Mouse (Mus musculus) limb, embryonic 14.5 days (tissue): ENCODE measurements around the gene Sun3. TPM values are rescaled to one million over a fixed set of nuclear protein-coding genes. Genes with fewer than 3 reads are reported as not detected.

ENCODE experiments used
- ATAC-seq: fragments of 200-750 bp; cut with Nextera tagmentation; 2 replicates; pipeline ENCODE4 v1.8.0; 2017; ENCODE audit warnings: low read depth, moderate number of reproducible peaks, moderate TSS enrichment; ENCODE audit not compliant: low FRiP score
- DNase-seq: peaks from one replicate; pipeline ENCODE4 v3.0.0-alpha.2; 2015; ENCODE audit warnings: low spot score
- H3K27ac ChIP-seq: fragments of 300-500 bp; sonication (generic); replicated peaks from 2 replicates; pipeline ENCODE4 v1.5.1; 2014; ENCODE audit warnings: low read depth, mild to moderate bottlenecking, low read length, moderate library complexity, mixed read lengths
- H3K27me3 ChIP-seq: fragments of 300-500 bp; sonication (generic); 2 replicates; pipeline ENCODE4 v1.6.1; 2014; ENCODE audit warnings: low read length, mixed read lengths; ENCODE audit not compliant: control insufficient read depth, insufficient read depth
- H3K36me3 ChIP-seq: fragments of 300-500 bp; sonication (generic); 2 replicates; pipeline ENCODE4 v1.6.1; 2014; ENCODE audit warnings: mild to moderate bottlenecking, low read length, moderate library complexity, mixed read lengths; ENCODE audit not compliant: control insufficient read depth, insufficient read depth
- H3K4me1 ChIP-seq: fragments of 300-500 bp; sonication (generic); 2 replicates; pipeline ENCODE4 v1.6.1; 2014; ENCODE audit warnings: antibody characterized with exemption, low read length, mixed read lengths; ENCODE audit not compliant: control insufficient read depth, insufficient read depth
- H3K4me2 ChIP-seq: fragments of 300-500 bp; sonication (generic); replicated peaks from 2 replicates; pipeline ENCODE4 v1.6.1; 2014; ENCODE audit warnings: low read depth, mild to moderate bottlenecking, low read length, moderate library complexity; ENCODE audit not compliant: severe bottlenecking
- H3K4me3 ChIP-seq: fragments of 300-500 bp; sonication (generic); replicated peaks from 2 replicates; pipeline ENCODE4 v1.5.1; 2014; ENCODE audit warnings: low read length
- H3K9ac ChIP-seq: fragments of 300-500 bp; sonication (generic); 2 replicates; pipeline ENCODE4 v1.6.1; 2014; ENCODE audit warnings: mild to moderate bottlenecking, low read depth, low read length, moderate library complexity; ENCODE audit not compliant: severe bottlenecking
- H3K9me3 ChIP-seq: fragments of 300-500 bp; sonication (generic); 2 replicates; pipeline ENCODE4 v1.6.1; 2016; ENCODE audit warnings: low read length; ENCODE audit not compliant: control insufficient read depth
- POLR2A ChIP-seq: fragments of 200-500 bp; IDR thresholded peaks from 2 replicates; pipeline ENCODE4 v1.8.0; 2012; ENCODE audit warnings: inconsistent platforms, mild to moderate bottlenecking, moderate library complexity, borderline replicate concordance; ENCODE audit not compliant: insufficient read depth, insufficient read length; ENCODE audit errors: extremely low read depth
- WGBS: fragments of 180-500 bp; shearing (Covaris S2); extraction: QIAGEN DNeasy Blood & Tissue Kit; methylation state at CpG from one replicate; pipeline ENCODE4 v1.1.7; 2014; 5-methylcytosine and 5-hydroxymethylcytosine counted together
- polyA plus RNA-seq, 2 experiments: library from polyadenylated mRNA; depleted of rRNA in 1 of 2; stranded (reverse) in 1 of 2; unstranded in 1 of 2; fragments of >200 nt; fragmentation: Nextera tagmentation in 1 of 2; extraction: Ambion mirVana in 1 of 2; gene quantifications; 2 replicates each; pipeline versions ENCODE4 v1.2.1 to v1.2.3; 2012 to 2014

Sun3 gene
- polyA plus RNA-seq, 2 experiments, result not detected

- Histone ChIP-seq H3K9me3 (no peaks in the 10 kb centered on the region), H3K4me3 (no peak overlapping the region), H3K27me3 (no peaks in the 10 kb centered on the region), H3K36me3 (no peaks in the 10 kb centered on the region), H3K4me1 (peaks cover 6% of the 10 kb centered on the region; the same call in 1 of the 2 replicates), H3K4me2 (no peak overlapping the region), H3K9ac (no peak overlapping the region), H3K27ac (no peak overlapping the region)
- 31% methylated on average over 3 of the region's 3 CpGs for WGBS
- ATAC-seq, result no peak
- TF ChIP-seq POLR2A, result no peak
- DNase-seq, result no peak
Observed at GRCm38 (mm10) chr11:9014740-9015139, 34.1 kb downstream of the Sun3 start.

GRCm38 (mm10) chr11:9011348-9011747 is 37.4 kb downstream of the Sun3 start:
- ATAC-seq (no peak), DNase-seq (peak; percentile 33)
- peak overlapping the region; percentile 54 for H3K4me3 ChIP-seq
- H3K4me1 ChIP-seq, result peaks cover 9% of the 10 kb centered on the region; the same call in 1 of the 2 replicates
- peak overlapping the region; percentile 69 for H3K4me2 ChIP-seq
- H3K9me3 ChIP-seq, result no peaks in the 10 kb centered on the region
- 0% methylated on average over 3 of the region's 3 CpGs for WGBS
- peaks cover 9% of the 10 kb centered on the region for H3K36me3 ChIP-seq
- no peaks in the 10 kb centered on the region for H3K27me3 ChIP-seq
- H3K27ac ChIP-seq, result peak overlapping the region; percentile 92
- no peak for TF ChIP-seq POLR2A
- peak overlapping the region; percentile 80 for H3K9ac ChIP-seq

GRCm38 (mm10) chr11:9010853-9011339 is 37.9 kb downstream of the Sun3 start, which contains the start of gene Hus1:
Gene Hus1 (minus strand): TSS chr11:9011191.
- TF ChIP-seq POLR2A, result 0 out of 2 replicates have a peak, but pooled peaks have one; percentile 67
- peaks cover 9% of the 10 kb centered on the region; the same call in 1 of the 2 replicates for H3K4me1 ChIP-seq
- H3K36me3 ChIP-seq, result peaks cover 12% of the 10 kb centered on the region
- peak; percentile 92 for ATAC-seq
- peak within 1 kb of the TSS; percentile 92 for H3K27ac ChIP-seq
- peak within 1 kb of the TSS; percentile 69 for H3K4me2 ChIP-seq
- DNase-seq, result peak; percentile 74
- WGBS, result under 1% methylated on average over 39 of the region's 43 CpGs
- H3K27me3 ChIP-seq, result no peaks in the 10 kb centered on the region
- peak within 1 kb of the TSS; percentile 54 for H3K4me3 ChIP-seq
- no peaks in the 10 kb centered on the region for H3K9me3 ChIP-seq
- H3K9ac ChIP-seq, result peak within 1 kb of the TSS; percentile 80

GRCm38 (mm10) chr11:9010416-9010815 is 38.4 kb downstream of the Sun3 start:
- peaks cover 9% of the 10 kb centered on the region; the same call in 1 of the 2 replicates for H3K4me1 ChIP-seq
- H3K36me3 ChIP-seq, result peaks cover 16% of the 10 kb centered on the region
- peak overlapping the region; percentile 92 for H3K27ac ChIP-seq
- under 1% methylated on average over 7 of the region's 7 CpGs for WGBS
- H3K9me3 ChIP-seq, result no peaks in the 10 kb centered on the region
- H3K4me3 ChIP-seq, result peak overlapping the region; percentile 54
- DNase-seq (peak; percentile 47), ATAC-seq (peak; percentile 61)
- H3K27me3 ChIP-seq, result no peaks in the 10 kb centered on the region
- no peak for TF ChIP-seq POLR2A
- peak overlapping the region; percentile 80 for H3K9ac ChIP-seq
- H3K4me2 ChIP-seq, result peak overlapping the region; percentile 69

DNA sequence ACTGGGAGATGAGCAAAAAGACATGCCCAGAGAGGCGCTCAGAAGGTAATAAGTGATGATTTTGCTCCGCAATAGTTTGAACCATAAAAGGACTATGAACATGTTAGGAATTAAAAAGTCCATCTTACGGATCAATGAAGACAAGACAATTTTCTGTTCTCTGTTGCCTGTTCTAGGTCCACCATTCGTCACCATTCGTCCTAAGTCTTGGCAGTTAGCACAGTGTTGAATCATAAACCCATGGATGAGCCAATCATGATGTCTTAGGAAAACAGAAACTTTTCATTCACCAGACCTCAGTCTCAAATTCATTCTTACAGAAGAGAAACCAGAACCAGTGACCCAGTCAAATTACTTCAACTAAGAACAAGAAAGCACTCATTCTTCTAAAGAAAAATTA is 40.0 kb downstream of the Sun3 start:
- WGBS, result 97% methylated on average over 5 of the region's 5 CpGs

More for the DNA sequence above, 40.0 kb downstream of the Sun3 start:
- ATAC-seq (no peak), DNase-seq (no peak)
- no peak overlapping the region for H3K4me3 ChIP-seq
- no peak overlapping the region for H3K27ac ChIP-seq
- no peak overlapping the region for H3K4me2 ChIP-seq
- TF ChIP-seq POLR2A, result no peak
- no peaks in the 10 kb centered on the region for H3K9me3 ChIP-seq
- H3K9ac ChIP-seq, result no peak overlapping the region
- H3K36me3 ChIP-seq, result peaks cover 32% of the 10 kb centered on the region
- peaks cover 9% of the 10 kb centered on the region; the same call in 1 of the 2 replicates for H3K4me1 ChIP-seq
- H3K27me3 ChIP-seq, result no peaks in the 10 kb centered on the region
